Mouse (Mus musculus): Measurements from ENCODE around the gene Snd1. TPM values are rescaled to one million over a fixed set of nuclear protein-coding genes. Genes with fewer than 3 reads are reported as not detected.

Snd1 gene
- polyA plus RNA-seq, 1 experiment from 2014 or later: 113 TPM

GRCm38 (mm10) chr6:28981585-28981948 lies 506.6 kb downstream of the Snd1 start:
- Histone ChIP-seq H3K9me3 (ENCODE audit: control insufficient read depth, low read depth, low read length) (no peaks in the 10 kb centered on the region), H3K4me3 (ENCODE audit: low read depth, low read length) (peak overlapping the region; percentile 38), H3K4me1 (ENCODE audit: control insufficient read depth, insufficient read depth, low read length) (peaks cover 6% of the 10 kb centered on the region; the same call in 1 of the 2 replicates), H3K4me2 (replicated peaks; ENCODE audit: low read depth, low read length) (peak overlapping the region; percentile 93), H3K9ac (replicated peaks; ENCODE audit: low read depth, low read length) (no peak overlapping the region), H3K36me3 (ENCODE audit: control insufficient read depth, insufficient read depth, low read length) (no peaks in the 10 kb centered on the region), H3K27me3 (ENCODE audit: control insufficient read depth, insufficient read depth, low read length) (peaks cover 10% of the 10 kb centered on the region), H3K27ac (ENCODE audit: low read length) (no peak overlapping the region)
- 4% methylated on average over 18 of the region's 18 CpGs for WGBS
- peak; percentile 35; the same call in 1 of the 2 replicates for ATAC-seq (ENCODE audit: insufficient number of reproducible peaks, insufficient read depth, low FRiP score, low read depth)

- WGBS: 13% methylated on average over 18 of the region's 18 CpGs
- ATAC-seq (ENCODE audit: insufficient number of reproducible peaks, insufficient read depth, low FRiP score, low read depth): no peak
- H3K27ac ChIP-seq (ENCODE audit: low read length): no peak overlapping the region
These were observed 507.2 kb downstream of the Snd1 start for GRCm38 (mm10) chr6:28981966-28982701.

GRCm38 (mm10) chr6:28982817-28983216 lies 507.9 kb downstream of the Snd1 start:
- Histone ChIP-seq H3K4me1 (ENCODE audit: control insufficient read depth, insufficient read depth, low read length) (peaks cover 6% of the 10 kb centered on the region; the same call in 1 of the 2 replicates), H3K4me2 (replicated peaks; ENCODE audit: low read depth, low read length) (no peak overlapping the region), H3K9me3 (ENCODE audit: control insufficient read depth, low read depth, low read length) (no peaks in the 10 kb centered on the region), H3K27me3 (ENCODE audit: control insufficient read depth, insufficient read depth, low read length) (peaks cover 10% of the 10 kb centered on the region), H3K4me3 (ENCODE audit: low read depth, low read length) (no peak overlapping the region), H3K27ac (ENCODE audit: low read length) (no peak overlapping the region), H3K36me3 (ENCODE audit: control insufficient read depth, insufficient read depth, low read length) (no peaks in the 10 kb centered on the region), H3K9ac (replicated peaks; ENCODE audit: low read depth, low read length) (no peak overlapping the region)
- ATAC-seq (ENCODE audit: insufficient number of reproducible peaks, insufficient read depth, low FRiP score, low read depth): no peak
- WGBS: 78% methylated on average over 1 of the region's 1 CpGs

More at GRCm38 (mm10) chr6:28981966-28982701, 507.2 kb downstream of the Snd1 start:
- no peaks in the 10 kb centered on the region for H3K36me3 ChIP-seq (ENCODE audit: control insufficient read depth, insufficient read depth, low read length)
- peaks cover 10% of the 10 kb centered on the region for H3K27me3 ChIP-seq (ENCODE audit: control insufficient read depth, insufficient read depth, low read length)
- no peak overlapping the region for H3K9ac ChIP-seq (replicated peaks; ENCODE audit: low read depth, low read length)
- H3K4me3 ChIP-seq (ENCODE audit: low read depth, low read length): no peak overlapping the region
- H3K4me1 ChIP-seq (ENCODE audit: control insufficient read depth, insufficient read depth, low read length): peaks cover 6% of the 10 kb centered on the region; the same call in 1 of the 2 replicates
- H3K9me3 ChIP-seq (ENCODE audit: control insufficient read depth, low read depth, low read length): no peaks in the 10 kb centered on the region
- peak overlapping the region; percentile 93; the same call in 1 of the 2 replicates for H3K4me2 ChIP-seq (replicated peaks; ENCODE audit: low read depth, low read length)

Other genes starting within 250 kb of the Snd1 start
- 23.3 and 26.3 TPM in 2 replicates for gene Zfp800, start 77.1 kb upstream of the Snd1 start, polyA plus RNA-seq (2014; fragmentation: Nextera tagmentation; extraction: Ambion mirVana)
- 302 and 304 TPM in 2 replicates for gene Arf5, start 51.6 kb upstream of the Snd1 start, polyA plus RNA-seq (2014; fragmentation: Nextera tagmentation; extraction: Ambion mirVana)
- not detected in 2 replicates for gene Fscn3, start 47.4 kb upstream of the Snd1 start, polyA plus RNA-seq (2014; fragmentation: Nextera tagmentation; extraction: Ambion mirVana)
- 8.7 and 10.2 TPM in 2 replicates for gene Gcc1, start 46.7 kb upstream of the Snd1 start, polyA plus RNA-seq (2014; fragmentation: Nextera tagmentation; extraction: Ambion mirVana)
- 0.53 TPM in 1 of 2 replicates, not detected in the other for gene Pax4, start 25.8 kb upstream of the Snd1 start, polyA plus RNA-seq (2014; fragmentation: Nextera tagmentation; extraction: Ambion mirVana)